Mouse (Mus musculus) testis, adult 2 months (tissue): ENCODE results near the gene Gm49396.

ENCODE experiments used
- CTCF ChIP-seq: fragments of 200-500 bp; IDR thresholded peaks from 2 replicates; pipeline ENCODE4 v1.5.1; 2012; ENCODE audit warnings: low read depth, mild to moderate bottlenecking, inconsistent platforms, low read length, moderate library complexity; ENCODE audit not compliant: control insufficient read depth, insufficient read depth, insufficient replicate concordance
- POLR2A ChIP-seq: fragments of 200-500 bp; IDR thresholded peaks from 2 replicates; pipeline ENCODE4 v1.6.1; 2012; ENCODE audit warnings: low read depth, mild to moderate bottlenecking, inconsistent platforms, low read length, moderate library complexity; ENCODE audit not compliant: control insufficient read depth

DNA sequence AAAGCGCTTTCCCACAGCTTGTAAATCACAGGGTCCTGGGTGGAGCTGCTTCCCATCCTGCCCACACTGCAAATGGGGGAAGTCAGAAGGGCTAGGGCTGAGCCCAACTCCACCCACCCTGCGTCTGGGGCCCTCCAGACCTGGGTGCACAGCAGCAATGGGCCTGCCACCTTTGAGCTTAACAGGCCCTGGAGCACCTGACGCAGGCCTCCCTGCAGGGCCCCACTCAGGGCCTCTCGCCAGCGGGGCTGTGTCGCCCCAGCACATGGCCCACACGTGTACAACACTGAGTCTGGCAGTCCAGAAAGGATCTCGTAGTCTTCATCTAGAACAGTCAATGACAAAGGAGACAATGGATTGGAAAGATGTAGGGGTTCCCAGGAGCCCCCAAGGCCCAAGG is 16.8 kb downstream of the Gm49396 start:
- TF ChIP-seq POLR2A (no peak), CTCF (no peak)
